Mouse (Mus musculus): ENCODE data around the gene Apba1. TPM values are rescaled to one million over a fixed set of nuclear protein-coding genes. Genes with fewer than 3 reads are reported as not detected.

The Apba1 gene
- polyA plus RNA-seq, 1 experiment = 4.2 TPM

DNA sequence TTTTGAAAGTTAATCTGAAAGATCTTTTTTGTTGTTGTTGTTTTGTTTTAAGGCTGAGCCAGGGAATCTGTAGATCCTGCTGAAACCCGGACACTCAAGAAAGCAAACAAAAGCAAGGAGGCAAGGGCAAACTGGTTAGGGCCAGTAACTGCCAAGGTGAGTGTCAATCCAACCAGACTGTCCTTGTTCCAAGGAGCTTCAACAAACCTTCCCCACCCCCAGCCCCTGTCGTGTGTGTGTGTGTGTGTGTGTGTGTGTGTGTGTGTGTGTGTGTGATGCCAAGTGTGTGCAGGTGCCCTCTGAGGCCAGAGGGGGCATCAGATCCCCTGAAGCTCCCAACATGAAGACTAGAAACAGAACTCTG is 210.2 kb downstream of the Apba1 start:
- H3K4me3 ChIP-seq (replicated peaks; ENCODE audit: extremely low read depth, low read depth, low read length) = no peak overlapping the region
- no peak for DNase-seq
- TF ChIP-seq POLR2A (IDR thresholded peaks at IDR 0.05; ENCODE audit: borderline replicate concordance, extremely low read depth, low read depth, low read length) (no peak), CTCF (IDR thresholded peaks at IDR 0.05; ENCODE audit: insufficient read depth, low read length) (no peak)
- 58% methylated on average over 2 of the region's 2 CpGs for WGBS
- peaks cover 9% of the 10 kb centered on the region for H3K4me1 ChIP-seq (ENCODE audit: control insufficient read depth, insufficient read depth, low read length)

- Histone ChIP-seq H3K4me1 (ENCODE audit: control insufficient read depth, insufficient read depth, low read length) (peaks cover 9% of the 10 kb centered on the region), H3K4me3 (replicated peaks; ENCODE audit: extremely low read depth, low read depth, low read length) (no peak overlapping the region)
- 84% methylated on average over 3 of the region's 3 CpGs for WGBS
- no peak for DNase-seq
- TF ChIP-seq POLR2A (IDR thresholded peaks at IDR 0.05; ENCODE audit: borderline replicate concordance, extremely low read depth, low read depth, low read length) = no peak
- no peak for TF ChIP-seq CTCF (IDR thresholded peaks at IDR 0.05; ENCODE audit: insufficient read depth, low read length)
These were observed 211.7 kb downstream of the Apba1 start for GRCm38 (mm10) chr19:23970374-23970773.

- no peak for TF ChIP-seq CTCF (IDR thresholded peaks at IDR 0.05; ENCODE audit: insufficient read depth, low read length)
- no peak for TF ChIP-seq POLR2A (IDR thresholded peaks at IDR 0.05; ENCODE audit: borderline replicate concordance, extremely low read depth, low read depth, low read length)
- 79% methylated on average over 7 of the region's 7 CpGs for WGBS
- peaks cover 9% of the 10 kb centered on the region for H3K4me1 ChIP-seq (ENCODE audit: control insufficient read depth, insufficient read depth, low read length)
- no peak for DNase-seq
- H3K4me3 ChIP-seq (replicated peaks; ENCODE audit: extremely low read depth, low read depth, low read length) = no peak overlapping the region
These were observed 212.7 kb downstream of the Apba1 start for GRCm38 (mm10) chr19:23971391-23971790.

GRCm38 (mm10) chr19:23972881-23973649 is 214.4 kb downstream of the Apba1 start:
- no peak for TF ChIP-seq POLR2A (IDR thresholded peaks at IDR 0.05; ENCODE audit: borderline replicate concordance, extremely low read depth, low read depth, low read length)
- TF ChIP-seq CTCF (IDR thresholded peaks at IDR 0.05; ENCODE audit: insufficient read depth, low read length) = no peak
- Histone ChIP-seq H3K4me1 (ENCODE audit: control insufficient read depth, insufficient read depth, low read length) (peaks cover 9% of the 10 kb centered on the region; the same call in 1 of the 2 replicates), H3K4me3 (replicated peaks; ENCODE audit: extremely low read depth, low read depth, low read length) (no peak overlapping the region)
- WGBS = 51% methylated on average over 16 of the region's 16 CpGs
- DNase-seq = peak; percentile 48

DNA sequence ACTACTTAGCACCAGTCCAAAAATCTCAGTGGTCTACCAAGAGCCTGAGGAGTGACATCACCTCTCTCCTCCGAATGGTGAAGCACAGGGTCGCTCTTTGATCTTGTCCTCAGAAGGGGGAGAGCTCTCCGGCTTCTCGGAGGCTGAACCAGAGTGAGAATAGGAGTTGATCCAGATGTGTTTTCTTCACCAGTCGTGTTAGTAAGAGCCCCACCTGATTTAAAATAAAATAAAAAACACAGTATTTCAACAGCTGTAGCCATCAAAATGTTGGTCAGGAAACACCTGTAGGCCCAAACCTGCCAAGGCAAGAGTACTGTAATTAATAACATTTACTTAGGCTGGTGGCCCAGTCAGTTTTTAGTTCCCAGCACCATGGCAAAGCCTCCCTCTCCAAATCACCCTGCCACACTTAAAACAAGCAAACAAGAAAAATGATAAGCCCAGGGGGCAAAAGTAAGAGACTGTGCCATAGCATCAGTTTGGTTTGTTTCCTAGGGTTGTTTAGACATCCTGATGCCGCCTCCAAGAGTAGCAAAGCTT is 219.3 kb downstream of the Apba1 start:
- peaks cover 6% of the 10 kb centered on the region; the same call in 1 of the 2 replicates for H3K4me1 ChIP-seq (ENCODE audit: control insufficient read depth, insufficient read depth, low read length)
- TF ChIP-seq POLR2A (IDR thresholded peaks at IDR 0.05; ENCODE audit: borderline replicate concordance, extremely low read depth, low read depth, low read length) (no peak), CTCF (IDR thresholded peaks at IDR 0.05; ENCODE audit: insufficient read depth, low read length) (no peak)
- WGBS = 58% methylated on average over 6 of the region's 6 CpGs
- no peak overlapping the region for H3K4me3 ChIP-seq (replicated peaks; ENCODE audit: extremely low read depth, low read depth, low read length)
- no peak for DNase-seq

DNA sequence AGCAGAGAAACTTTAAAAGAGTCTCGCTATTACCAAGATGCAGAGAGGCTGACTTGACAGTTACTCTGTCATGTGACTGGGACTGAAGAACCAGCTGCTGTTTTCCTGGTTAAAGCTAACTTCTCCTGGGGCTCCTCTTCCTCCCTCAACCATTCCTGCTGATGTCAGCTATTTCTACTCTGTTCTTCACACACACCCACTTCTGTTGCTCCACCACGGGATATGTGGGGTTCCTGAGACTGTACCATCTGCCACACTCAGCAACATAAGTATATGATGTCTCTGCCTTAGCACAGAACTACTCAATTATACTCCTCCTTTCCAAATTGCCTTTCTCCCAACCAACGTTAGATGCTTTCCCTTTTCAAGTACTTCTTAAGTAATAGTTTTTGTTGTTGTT is 221.9 kb downstream of the Apba1 start:
- 59% methylated on average over 3 of the region's 3 CpGs for WGBS

DNA sequence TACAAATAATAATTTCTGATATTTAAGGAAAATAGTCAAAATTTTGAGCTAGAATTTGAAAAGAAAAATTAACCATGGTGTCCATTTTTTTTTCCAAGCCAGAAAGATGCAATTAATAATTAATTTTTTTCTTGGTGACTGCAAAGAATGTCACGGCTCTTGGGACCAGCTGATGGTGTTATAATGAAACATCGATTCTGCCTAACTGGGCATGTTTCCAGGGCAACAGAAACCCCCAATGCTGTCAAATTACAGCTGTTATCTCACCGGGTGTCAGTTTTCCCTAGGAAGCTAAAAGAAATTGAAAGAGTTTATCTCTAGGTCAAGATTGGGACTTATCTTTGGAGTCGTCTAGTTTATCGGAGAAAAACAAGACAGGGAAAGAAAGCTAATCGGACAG is 225.5 kb downstream of the Apba1 start:
- Histone ChIP-seq H3K4me1 (ENCODE audit: control insufficient read depth, insufficient read depth, low read length) (peaks cover 5% of the 10 kb centered on the region; the same call in 1 of the 2 replicates), H3K4me3 (replicated peaks; ENCODE audit: extremely low read depth, low read depth, low read length) (no peak overlapping the region)
- DNase-seq = no peak
- WGBS = 57% methylated on average over 6 of the region's 6 CpGs
- TF ChIP-seq POLR2A (IDR thresholded peaks at IDR 0.05; ENCODE audit: borderline replicate concordance, extremely low read depth, low read depth, low read length) (no peak), CTCF (IDR thresholded peaks at IDR 0.05; ENCODE audit: insufficient read depth, low read length) (no peak)

More for the DNA sequence above, 221.9 kb downstream of the Apba1 start:
- Histone ChIP-seq H3K4me3 (replicated peaks; ENCODE audit: extremely low read depth, low read depth, low read length) (no peak overlapping the region), H3K4me1 (ENCODE audit: control insufficient read depth, insufficient read depth, low read length) (no peaks in the 10 kb centered on the region)
- no peak for TF ChIP-seq POLR2A (IDR thresholded peaks at IDR 0.05; ENCODE audit: borderline replicate concordance, extremely low read depth, low read depth, low read length)
- no peak for TF ChIP-seq CTCF (IDR thresholded peaks at IDR 0.05; ENCODE audit: insufficient read depth, low read length)
- no peak for DNase-seq

DNA sequence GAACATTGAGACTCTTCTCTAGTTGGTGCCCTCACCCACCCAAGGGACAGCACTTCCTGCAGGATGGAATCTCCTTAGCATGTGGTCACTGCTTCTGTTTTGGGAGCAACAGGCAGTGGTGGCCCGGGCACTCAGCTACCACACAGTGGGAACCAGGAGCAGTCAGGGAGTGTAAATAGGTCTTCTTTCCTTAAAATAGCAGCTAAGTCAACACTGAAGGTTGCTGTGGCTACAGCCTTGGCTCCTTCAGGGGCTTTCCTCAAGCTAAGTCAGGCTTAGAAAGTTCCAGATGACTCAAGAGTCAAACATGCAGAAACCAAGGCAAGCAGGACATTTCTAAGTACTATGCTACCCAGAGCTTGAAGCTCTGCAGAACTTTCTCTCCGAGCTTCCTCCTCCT is 228.6 kb downstream of the Apba1 start:
- Histone ChIP-seq H3K4me1 (ENCODE audit: control insufficient read depth, insufficient read depth, low read length) (peaks cover 5% of the 10 kb centered on the region; the same call in 1 of the 2 replicates), H3K4me3 (replicated peaks; ENCODE audit: extremely low read depth, low read depth, low read length) (no peak overlapping the region)
- TF ChIP-seq POLR2A (IDR thresholded peaks at IDR 0.05; ENCODE audit: borderline replicate concordance, extremely low read depth, low read depth, low read length) (no peak), CTCF (IDR thresholded peaks at IDR 0.05; ENCODE audit: insufficient read depth, low read length) (no peak)
- DNase-seq = no peak
- 28% methylated on average over 2 of the region's 2 CpGs for WGBS

DNA sequence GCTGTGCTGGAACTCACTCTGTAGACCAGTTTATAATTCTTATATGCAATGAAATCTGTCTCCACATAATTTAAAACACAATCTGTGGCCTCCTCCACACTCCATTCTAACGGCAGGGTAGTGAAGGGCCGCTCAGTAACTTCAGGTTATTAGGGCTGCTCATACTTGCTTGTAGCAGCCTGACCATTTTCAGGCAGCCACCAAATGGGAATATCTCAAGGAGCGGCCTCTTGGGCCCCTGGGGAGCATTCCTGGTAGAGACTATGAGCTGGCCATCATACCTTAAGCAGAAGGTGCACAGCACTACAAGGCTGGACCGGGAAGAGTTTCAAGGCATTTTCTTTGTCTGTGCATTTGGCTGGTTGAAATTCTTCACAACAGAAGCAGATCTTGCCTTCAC is 229.5 kb downstream of the Apba1 start:
- DNase-seq = no peak
- 93% methylated on average over 4 of the region's 4 CpGs for WGBS
- no peak overlapping the region for H3K4me3 ChIP-seq (replicated peaks; ENCODE audit: extremely low read depth, low read depth, low read length)
- H3K4me1 ChIP-seq (ENCODE audit: control insufficient read depth, insufficient read depth, low read length) = peaks cover 5% of the 10 kb centered on the region; the same call in 1 of the 2 replicates
- TF ChIP-seq POLR2A (IDR thresholded peaks at IDR 0.05; ENCODE audit: borderline replicate concordance, extremely low read depth, low read depth, low read length) = no peak
- TF ChIP-seq CTCF (IDR thresholded peaks at IDR 0.05; ENCODE audit: insufficient read depth, low read length) = no peak
